Mouse (Mus musculus) embryonic facial prominence, embryonic 12.5 days (tissue): ENCODE measurements around the gene Snrpd2. TPM values are rescaled to one million over a fixed set of nuclear protein-coding genes. Genes with fewer than 3 reads are reported as not detected.
"Not testable (repeated sequence)": the region's sequence is repeated elsewhere in the genome, so short reads cannot be mapped to it uniquely, and the experiment has no call there.

Source experiments
- ATAC-seq: fragments of 200-750 bp; cut with Nextera tagmentation; 2 replicates; pipeline ENCODE4 v1.8.0; 2017; ENCODE audit not compliant: insufficient number of reproducible peaks, insufficient read depth, low FRiP score, low TSS enrichment
- H3K27ac ChIP-seq: fragments of 300-500 bp; sonication (generic); 2 replicates; pipeline ENCODE4 v1.5.1; 2016; ENCODE audit warnings: mild to moderate bottlenecking
- H3K27me3 ChIP-seq: fragments of 300-500 bp; sonication (generic); 2 replicates; pipeline ENCODE4 v1.6.1; 2016; ENCODE audit warnings: mild to moderate bottlenecking, moderate library complexity
- H3K36me3 ChIP-seq: fragments of 300-500 bp; sonication (generic); 2 replicates; pipeline ENCODE4 v1.6.1; 2016; ENCODE audit warnings: mild to moderate bottlenecking
- H3K4me1 ChIP-seq: fragments of 300-500 bp; sonication (generic); 2 replicates; pipeline ENCODE4 v1.6.1; 2016
- H3K4me2 ChIP-seq: fragments of 300-500 bp; sonication (generic); replicated peaks from 2 replicates; pipeline ENCODE4 v1.6.1; 2016; ENCODE audit warnings: mild to moderate bottlenecking, moderate library complexity
- H3K4me3 ChIP-seq: fragments of 300-500 bp; sonication (generic); 2 replicates; pipeline ENCODE4 v1.5.1; 2016; ENCODE audit warnings: mild to moderate bottlenecking
- H3K9ac ChIP-seq: fragments of 300-500 bp; sonication (generic); 2 replicates; pipeline ENCODE4 v1.6.1; 2016; ENCODE audit warnings: mild to moderate bottlenecking, moderate library complexity
- H3K9me3 ChIP-seq: fragments of 300-500 bp; sonication (generic); 2 replicates; pipeline ENCODE4 v1.6.1; 2016; ENCODE audit warnings: mild to moderate bottlenecking, moderate library complexity
- WGBS: fragments of 180-500 bp; shearing (Covaris S2); methylation state at CpG from one replicate; pipeline ENCODE4 v1.1.7; 2016; 5-methylcytosine and 5-hydroxymethylcytosine counted together
- polyA plus RNA-seq: library from polyadenylated mRNA; unstranded; fragments of >200 nt; fragmentation: Nextera tagmentation; extraction: Ambion mirVana; gene quantifications from 2 replicates; pipeline ENCODE4 v1.2.1, GENCODE M21; 2016

The Snrpd2 gene
- polyA plus RNA-seq, 1 experiment from 2014 or later, result 149 TPM

- not testable (repeated sequence) for H3K27me3 ChIP-seq, H3K9me3 ChIP-seq, H3K27ac ChIP-seq, ATAC-seq
- 91% methylated on average over 10 of the region's 10 CpGs for WGBS
- Histone ChIP-seq H3K4me1 (peaks cover 16% of the 10 kb centered on the region), H3K4me2 (peak overlapping the region; percentile 79), H3K4me3 (0 out of 2 replicates have a peak overlapping the region, but pooled peaks have one; percentile 79), H3K36me3 (peaks cover 29% of the 10 kb centered on the region), H3K9ac (peak overlapping the region; percentile 76; the same call in 1 of the 2 replicates)
Measured at GRCm38 (mm10) chr7:19151121-19151520, 1.6 kb downstream of the Snrpd2 start.

- Histone ChIP-seq H3K9me3 (no peaks in the 10 kb centered on the region), H3K27me3 (peaks cover 14% of the 10 kb centered on the region), H3K36me3 (peaks cover 26% of the 10 kb centered on the region), H3K9ac (no peak overlapping the region), H3K4me2 (no peak overlapping the region), H3K4me3 (no peak overlapping the region), H3K4me1 (peaks cover 23% of the 10 kb centered on the region), H3K27ac (no peak overlapping the region)
- no peak for ATAC-seq
- WGBS, result 81% methylated on average over 8 of the region's 8 CpGs
Measured at GRCm38 (mm10) chr7:19154796-19155195, 5.3 kb downstream of the Snrpd2 start.

- Histone ChIP-seq H3K36me3 (peaks cover 26% of the 10 kb centered on the region), H3K4me3 (no peak overlapping the region), H3K27ac (no peak overlapping the region), H3K4me2 (no peak overlapping the region), H3K27me3 (peaks cover 21% of the 10 kb centered on the region), H3K4me1 (peaks cover 21% of the 10 kb centered on the region), H3K9me3 (no peaks in the 10 kb centered on the region), H3K9ac (no peak overlapping the region)
- no peak for ATAC-seq
- WGBS, result 58% methylated on average over 13 of the region's 13 CpGs
Measured at GRCm38 (mm10) chr7:19155825-19156475, 6.4 kb downstream of the Snrpd2 start.

- Histone ChIP-seq H3K4me1 (peaks cover 18% of the 10 kb centered on the region; the same call in 1 of the 2 replicates), H3K9me3 (no peaks in the 10 kb centered on the region), H3K4me3 (no peak overlapping the region), H3K9ac (peak overlapping the region; percentile 24; the same call in 1 of the 2 replicates), H3K4me2 (peak overlapping the region; percentile 40), H3K27ac (peak overlapping the region; percentile 12; the same call in 1 of the 2 replicates), H3K27me3 (peaks cover 21% of the 10 kb centered on the region), H3K36me3 (peaks cover 19% of the 10 kb centered on the region)
- peak; percentile 57 for ATAC-seq
- WGBS, result 5% methylated on average over 30 of the region's 30 CpGs
Measured at GRCm38 (mm10) chr7:19157160-19157800, 7.8 kb downstream of the Snrpd2 start.

GRCm38 (mm10) chr7:19158601-19159000, 9.1 kb downstream of the Snrpd2 start:
- Histone ChIP-seq H3K4me2 (no peak overlapping the region), H3K4me1 (peaks cover 19% of the 10 kb centered on the region; the same call in 1 of the 2 replicates), H3K36me3 (peaks cover 6% of the 10 kb centered on the region; the same call in 1 of the 2 replicates), H3K9ac (no peak overlapping the region), H3K4me3 (no peak overlapping the region), H3K27ac (no peak overlapping the region), H3K9me3 (no peaks in the 10 kb centered on the region), H3K27me3 (peaks cover 24% of the 10 kb centered on the region)
- WGBS, result 70% methylated on average over 11 of the region's 11 CpGs
- ATAC-seq, result no peak

GRCm38 (mm10) chr7:19159411-19159810, 9.9 kb downstream of the Snrpd2 start:
- Histone ChIP-seq H3K27me3 (peaks cover 32% of the 10 kb centered on the region), H3K9ac (no peak overlapping the region), H3K9me3 (no peaks in the 10 kb centered on the region), H3K4me3 (peak overlapping the region; percentile 34; the same call in 1 of the 2 replicates), H3K36me3 (no peaks in the 10 kb centered on the region), H3K27ac (no peak overlapping the region), H3K4me1 (peaks cover 23% of the 10 kb centered on the region), H3K4me2 (peak overlapping the region; percentile 62)
- no peak for ATAC-seq
- 14% methylated on average over 18 of the region's 18 CpGs for WGBS

- H3K36me3 ChIP-seq, result no peaks in the 10 kb centered on the region
- H3K4me2 ChIP-seq, result peak overlapping the region; percentile 62
- H3K9me3 ChIP-seq, result no peaks in the 10 kb centered on the region
- peaks cover 39% of the 10 kb centered on the region for H3K27me3 ChIP-seq
- H3K9ac ChIP-seq, result no peak overlapping the region; the same call in 1 of the 2 replicates
- no peak for ATAC-seq
- H3K4me3 ChIP-seq, result peak overlapping the region; percentile 34
- 3% methylated on average over 20 of the region's 20 CpGs for WGBS
- H3K27ac ChIP-seq, result no peak overlapping the region
- peaks cover 25% of the 10 kb centered on the region for H3K4me1 ChIP-seq
Measured at GRCm38 (mm10) chr7:19160115-19160514, 10.6 kb downstream of the Snrpd2 start.

- H3K9me3 ChIP-seq, result no peaks in the 10 kb centered on the region
- peaks cover 48% of the 10 kb centered on the region for H3K27me3 ChIP-seq
- H3K9ac ChIP-seq, result no peak overlapping the region
- WGBS, result 83% methylated on average over 7 of the region's 7 CpGs
- H3K4me1 ChIP-seq, result peaks cover 18% of the 10 kb centered on the region
- H3K4me3 ChIP-seq, result no peak overlapping the region
- no peaks in the 10 kb centered on the region for H3K36me3 ChIP-seq
- ATAC-seq, result no peak
- H3K27ac ChIP-seq, result no peak overlapping the region
- no peak overlapping the region for H3K4me2 ChIP-seq
Measured at GRCm38 (mm10) chr7:19162928-19163327, 13.4 kb downstream of the Snrpd2 start.

GRCm38 (mm10) chr7:19163752-19164151, 14.2 kb downstream of the Snrpd2 start:
- peaks cover 18% of the 10 kb centered on the region for H3K4me1 ChIP-seq
- ATAC-seq, result no peak
- no peak overlapping the region for H3K4me3 ChIP-seq
- no peaks in the 10 kb centered on the region for H3K36me3 ChIP-seq
- WGBS, result 24% methylated on average over 12 of the region's 12 CpGs
- no peak overlapping the region for H3K27ac ChIP-seq
- H3K27me3 ChIP-seq, result peaks cover 42% of the 10 kb centered on the region
- no peak overlapping the region for H3K9ac ChIP-seq
- no peaks in the 10 kb centered on the region for H3K9me3 ChIP-seq
- peak overlapping the region; percentile 36 for H3K4me2 ChIP-seq

GRCm38 (mm10) chr7:19164189-19164588, 14.7 kb downstream of the Snrpd2 start:
- 2% methylated on average over 6 of the region's 6 CpGs for WGBS
- Histone ChIP-seq H3K4me3 (no peak overlapping the region), H3K9me3 (no peaks in the 10 kb centered on the region), H3K27ac (no peak overlapping the region), H3K9ac (no peak overlapping the region), H3K4me1 (peaks cover 18% of the 10 kb centered on the region), H3K27me3 (peaks cover 40% of the 10 kb centered on the region), H3K36me3 (no peaks in the 10 kb centered on the region), H3K4me2 (peak overlapping the region; percentile 36)
- peak; percentile 44; the same call in 1 of the 2 replicates for ATAC-seq

- H3K4me1 ChIP-seq, result peaks cover 12% of the 10 kb centered on the region
- no peak for ATAC-seq
- peak overlapping the region; percentile 36; the same call in 1 of the 2 replicates for H3K4me2 ChIP-seq
- no peaks in the 10 kb centered on the region for H3K9me3 ChIP-seq
- H3K27me3 ChIP-seq, result peaks cover 32% of the 10 kb centered on the region
- no peak overlapping the region for H3K9ac ChIP-seq
- no peaks in the 10 kb centered on the region for H3K36me3 ChIP-seq
- 2% methylated on average over 13 of the region's 13 CpGs for WGBS
- no peak overlapping the region for H3K4me3 ChIP-seq
- H3K27ac ChIP-seq, result no peak overlapping the region
Measured at GRCm38 (mm10) chr7:19164978-19165377, 15.5 kb downstream of the Snrpd2 start.
